Mouse (Mus musculus) myocyte (in vitro differentiated cells): ENCODE measurements around the gene Stpg4.

ENCODE experiments used
- E2F4 ChIP-seq: IDR thresholded peaks from one replicate; pipeline ENCODE4 v1.6.1; 2011; ENCODE audit warnings: mild to moderate bottlenecking, control low read depth, moderate library complexity; ENCODE audit not compliant: insufficient read depth
- MAX ChIP-seq: IDR thresholded peaks from one replicate; pipeline ENCODE4 v1.6.1; 2011; ENCODE audit warnings: low read depth, mild to moderate bottlenecking, control low read depth
- POLR2A ChIP-seq: IDR thresholded peaks from one replicate; pipeline ENCODE4 v1.6.1; 2011; ENCODE audit warnings: low read depth, mild to moderate bottlenecking, control low read depth, moderate library complexity; ENCODE audit not compliant: insufficient read length
- POLR2AphosphoS2 ChIP-seq: IDR thresholded peaks from one replicate; pipeline ENCODE4 v1.6.1; 2011; ENCODE audit warnings: low read depth, control low read depth; ENCODE audit not compliant: insufficient read length
- TCF12 ChIP-seq: IDR thresholded peaks from one replicate; pipeline ENCODE4 v1.6.1; 2011; ENCODE audit warnings: mild to moderate bottlenecking, control low read depth; ENCODE audit not compliant: poor library complexity, insufficient read depth, severe bottlenecking
- USF1 ChIP-seq: IDR thresholded peaks from one replicate; pipeline ENCODE4 v1.6.1; 2011; ENCODE audit warnings: low read depth, mild to moderate bottlenecking, control low read depth, moderate library complexity

DNA sequence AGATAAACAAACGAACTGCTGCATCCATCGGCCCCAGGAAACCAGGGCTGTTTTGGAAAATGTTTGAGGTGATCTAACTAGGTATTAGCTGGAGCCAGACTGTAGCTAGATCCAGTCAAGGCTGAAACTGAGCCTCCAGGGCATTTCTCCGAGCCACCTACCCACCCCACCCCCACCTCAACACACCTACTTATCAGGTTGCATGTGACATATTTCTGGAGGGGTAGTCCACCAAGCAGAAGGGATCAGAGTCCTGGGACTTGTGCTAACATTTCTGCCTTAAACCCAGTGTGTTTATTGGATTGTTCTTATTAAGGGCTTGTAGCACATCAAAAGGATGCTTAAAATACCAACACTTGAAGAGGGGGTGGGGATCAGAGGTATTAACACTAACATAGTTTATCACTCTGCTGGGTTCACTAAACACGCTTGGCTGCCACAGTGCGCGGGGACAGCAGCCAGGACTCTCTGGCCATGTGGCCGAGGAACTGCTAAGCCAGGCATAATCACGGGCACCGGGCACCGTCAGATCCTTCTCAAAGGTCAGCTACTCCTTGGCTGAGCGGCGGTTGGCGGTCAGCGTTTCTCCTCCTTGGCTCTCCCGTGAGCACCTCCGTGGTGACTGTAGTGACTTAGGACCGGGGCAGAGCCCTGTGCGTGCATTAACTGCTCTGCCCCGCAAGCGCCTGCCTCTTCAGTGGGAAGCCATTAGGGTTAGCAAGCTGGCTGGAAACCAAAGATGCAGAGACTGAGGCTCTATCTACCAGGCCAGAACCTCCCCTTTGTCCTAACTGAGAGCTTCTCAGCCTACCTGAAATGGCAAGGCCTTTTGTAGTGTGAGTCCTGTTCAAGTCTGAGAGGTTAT, 76.1 kb downstream of the Stpg4 start:
- no peak for TF ChIP-seq E2F4
- no peak for TF ChIP-seq TCF12
- no peak for TF ChIP-seq POLR2AphosphoS2
- no peak for TF ChIP-seq USF1
- TF ChIP-seq POLR2A, result no peak
- no peak for TF ChIP-seq MAX
